Mouse (Mus musculus): ENCODE measurements around the gene Rnf8. TPM values are rescaled to one million over a fixed set of nuclear protein-coding genes. Genes with fewer than 3 reads are reported as not detected.

Gene Rnf8
- 32.9 TPM for polyA plus RNA-seq (2014; fragmentation: Illumina TruSeq; extraction: RNeasy Lipid Tissue Mini Kit (QIAGEN cat#74804); ENCODE audit: low read depth, low replicate concordance)

DNA sequence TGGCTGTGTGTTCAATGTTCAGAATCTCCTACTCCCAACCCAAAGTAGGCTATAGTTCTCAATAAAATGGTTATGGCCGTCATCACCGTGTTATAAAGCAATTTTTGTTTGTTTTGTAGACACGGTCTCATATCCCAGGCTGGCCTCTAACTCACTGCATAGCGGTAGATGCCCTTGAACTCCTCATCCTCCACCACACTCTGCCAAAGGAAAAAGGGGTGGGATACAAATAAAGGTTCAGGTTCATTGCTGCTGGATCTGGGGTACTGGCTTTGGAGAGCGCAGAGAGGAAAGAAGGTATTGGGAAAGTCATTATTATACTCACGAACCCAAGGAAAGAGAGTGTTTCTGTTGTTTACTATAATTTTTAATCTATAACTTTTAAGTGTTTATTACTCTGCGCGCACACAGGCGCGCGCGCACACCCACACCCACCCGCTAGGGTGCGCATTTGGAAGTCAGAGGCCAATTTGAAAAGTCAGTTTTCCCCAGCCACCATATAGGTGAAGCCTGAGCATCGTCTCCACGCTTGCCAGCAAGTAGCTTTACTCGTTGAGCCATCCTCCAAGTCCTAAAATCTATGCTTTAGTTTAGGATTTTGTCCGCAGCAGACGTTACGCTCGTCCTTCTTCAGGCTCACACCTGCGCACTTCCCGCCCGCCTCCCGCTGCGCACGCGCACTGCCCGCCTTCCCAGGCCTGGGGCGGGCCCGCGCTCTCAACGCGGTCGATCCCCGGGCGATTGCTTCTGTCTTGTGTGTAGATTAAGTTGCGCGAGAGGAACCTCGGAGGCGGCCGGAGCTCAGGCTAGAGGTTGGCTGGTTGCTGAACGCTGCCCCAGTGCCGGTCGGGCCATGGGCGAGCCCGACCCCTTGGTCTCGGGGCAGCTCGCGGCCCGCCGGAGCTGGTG, at the start of gene Rnf8, which contains the start of gene Gm28043:
Gene Rnf8 (plus strand): TSS at position 676 of the 909 bp plus-strand sequence.
Gene Gm28043 (plus strand): TSS at position 762 of the 909 bp plus-strand sequence.

DNA sequence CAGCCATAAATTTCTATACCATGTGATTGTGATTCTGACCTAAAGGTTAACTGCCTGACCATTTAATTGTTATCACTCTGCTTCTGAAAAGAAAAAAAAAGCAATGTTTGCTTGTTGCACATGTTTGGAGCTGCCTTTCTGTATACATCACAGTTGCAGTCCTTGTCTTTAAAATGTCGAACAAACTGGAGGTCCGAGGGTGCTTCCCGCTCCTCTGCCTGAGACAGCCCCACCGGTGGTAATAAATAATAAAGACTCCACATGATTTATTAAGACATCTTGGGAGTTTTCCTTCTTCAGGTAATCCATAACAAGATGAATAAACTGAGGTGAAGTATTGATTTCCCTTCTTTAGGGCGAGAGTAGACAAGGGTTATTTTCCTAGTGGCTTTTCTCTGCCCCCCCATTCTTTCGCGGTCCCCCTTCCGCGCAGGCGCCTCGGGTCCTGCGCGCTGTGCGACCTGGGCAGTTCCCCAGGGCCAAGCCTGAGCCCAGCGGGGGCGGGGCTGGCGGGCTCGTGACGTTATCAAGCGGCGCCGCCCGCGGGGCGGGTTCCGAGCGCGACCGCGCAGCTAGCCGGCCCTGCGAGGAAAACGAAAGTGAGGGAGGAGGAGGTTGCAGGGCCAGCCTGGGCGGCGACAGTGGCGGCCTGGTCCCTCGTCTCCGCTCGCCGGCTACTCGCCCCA, 45.6 kb downstream of the Rnf8 start, which contains the start of gene Cmtr1:
Gene Cmtr1 (plus strand): TSS at position 520 of the 686 bp plus-strand sequence.

Other genes starting within 250 kb of the Rnf8 start
- gene Pim1, start 124.0 kb upstream of the Rnf8 start, polyA plus RNA-seq (2014; fragmentation: Illumina TruSeq; extraction: RNeasy Lipid Tissue Mini Kit (QIAGEN cat#74804); ENCODE audit: low read depth, low replicate concordance): 13.0 TPM
- not detected for gene Gm17657, start 65.2 kb upstream of the Rnf8 start, polyA plus RNA-seq (2014; fragmentation: Illumina TruSeq; extraction: RNeasy Lipid Tissue Mini Kit (QIAGEN cat#74804); ENCODE audit: low read depth, low replicate concordance)
- 13.8 TPM for gene Tbc1d22b, start 65.0 kb upstream of the Rnf8 start, polyA plus RNA-seq (2014; fragmentation: Illumina TruSeq; extraction: RNeasy Lipid Tissue Mini Kit (QIAGEN cat#74804); ENCODE audit: low read depth, low replicate concordance)
- 1.1 TPM for gene Tmem217, start 62.4 kb upstream of the Rnf8 start, polyA plus RNA-seq (2014; fragmentation: Illumina TruSeq; extraction: RNeasy Lipid Tissue Mini Kit (QIAGEN cat#74804); ENCODE audit: low read depth, low replicate concordance)
- 2.2 TPM for gene Gm28043, start 86 bp downstream of the Rnf8 start, polyA plus RNA-seq (2014; fragmentation: Illumina TruSeq; extraction: RNeasy Lipid Tissue Mini Kit (QIAGEN cat#74804); ENCODE audit: low read depth, low replicate concordance)
- gene Cmtr1, start 45.8 kb downstream of the Rnf8 start, polyA plus RNA-seq (2014; fragmentation: Illumina TruSeq; extraction: RNeasy Lipid Tissue Mini Kit (QIAGEN cat#74804); ENCODE audit: low read depth, low replicate concordance): 39.2 TPM
- gene Ccdc167, start 102.3 kb downstream of the Rnf8 start, polyA plus RNA-seq (2014; fragmentation: Illumina TruSeq; extraction: RNeasy Lipid Tissue Mini Kit (QIAGEN cat#74804); ENCODE audit: low read depth, low replicate concordance): 8.7 TPM